Mouse (Mus musculus) stomach, embryonic 15.5 days (tissue): ENCODE data around the gene Alyref. TPM values are rescaled to one million over a fixed set of nuclear protein-coding genes. Genes with fewer than 3 reads are reported as not detected.
A peak's percentile ranks its signal among the peaks of the same experiment; 100 is the strongest.
"Not testable (repeated sequence)": the region's sequence is repeated elsewhere in the genome, so short reads cannot be mapped to it uniquely, and the experiment has no call there.

Experiments
- ATAC-seq: fragments of 200-750 bp; cut with Nextera tagmentation; 2 replicates; pipeline ENCODE4 v1.8.0; 2017; ENCODE audit warnings: low read depth, moderate number of reproducible peaks, moderate TSS enrichment; ENCODE audit not compliant: insufficient read depth, low FRiP score
- H3K27ac ChIP-seq: fragments of 300-500 bp; sonication (generic); 2 replicates; pipeline ENCODE4 v1.5.1; 2015; ENCODE audit warnings: mild to moderate bottlenecking, inconsistent platforms
- H3K27me3 ChIP-seq: fragments of 300-500 bp; sonication (generic); replicated peaks from 2 replicates; pipeline ENCODE4 v1.6.1; 2015; ENCODE audit warnings: inconsistent platforms
- H3K36me3 ChIP-seq: fragments of 300-500 bp; sonication (generic); 2 replicates; pipeline ENCODE4 v1.6.1; 2015; ENCODE audit warnings: inconsistent platforms
- H3K4me1 ChIP-seq: fragments of 300-500 bp; sonication (generic); 2 replicates; pipeline ENCODE4 v1.6.1; 2015; ENCODE audit warnings: inconsistent platforms
- H3K4me2 ChIP-seq: fragments of 300-500 bp; sonication (generic); 2 replicates; pipeline ENCODE4 v1.6.1; 2015; ENCODE audit warnings: mild to moderate bottlenecking, inconsistent platforms
- H3K4me3 ChIP-seq: fragments of 300-500 bp; sonication (generic); replicated peaks from 2 replicates; pipeline ENCODE4 v1.5.1; 2015; ENCODE audit warnings: inconsistent platforms
- H3K9ac ChIP-seq: fragments of 300-500 bp; sonication (generic); 2 replicates; pipeline ENCODE4 v1.6.1; 2015; ENCODE audit warnings: inconsistent platforms
- H3K9me3 ChIP-seq: fragments of 300-500 bp; sonication (generic); 2 replicates; pipeline ENCODE4 v1.6.1; 2016; ENCODE audit warnings: inconsistent platforms
- WGBS: fragments of 180-500 bp; shearing (Covaris S2); methylation state at CpG from one replicate; pipeline ENCODE4 v1.1.7; 2015; 5-methylcytosine and 5-hydroxymethylcytosine counted together
- polyA plus RNA-seq: library from polyadenylated mRNA; unstranded; fragments of >200 nt; fragmentation: Nextera tagmentation; extraction: Ambion mirVana; gene quantifications from 2 replicates; pipeline ENCODE4 v1.2.1, GENCODE M21; 2015

Gene Alyref
- polyA plus RNA-seq, 1 experiment from 2014 or later: 420 TPM

DNA sequence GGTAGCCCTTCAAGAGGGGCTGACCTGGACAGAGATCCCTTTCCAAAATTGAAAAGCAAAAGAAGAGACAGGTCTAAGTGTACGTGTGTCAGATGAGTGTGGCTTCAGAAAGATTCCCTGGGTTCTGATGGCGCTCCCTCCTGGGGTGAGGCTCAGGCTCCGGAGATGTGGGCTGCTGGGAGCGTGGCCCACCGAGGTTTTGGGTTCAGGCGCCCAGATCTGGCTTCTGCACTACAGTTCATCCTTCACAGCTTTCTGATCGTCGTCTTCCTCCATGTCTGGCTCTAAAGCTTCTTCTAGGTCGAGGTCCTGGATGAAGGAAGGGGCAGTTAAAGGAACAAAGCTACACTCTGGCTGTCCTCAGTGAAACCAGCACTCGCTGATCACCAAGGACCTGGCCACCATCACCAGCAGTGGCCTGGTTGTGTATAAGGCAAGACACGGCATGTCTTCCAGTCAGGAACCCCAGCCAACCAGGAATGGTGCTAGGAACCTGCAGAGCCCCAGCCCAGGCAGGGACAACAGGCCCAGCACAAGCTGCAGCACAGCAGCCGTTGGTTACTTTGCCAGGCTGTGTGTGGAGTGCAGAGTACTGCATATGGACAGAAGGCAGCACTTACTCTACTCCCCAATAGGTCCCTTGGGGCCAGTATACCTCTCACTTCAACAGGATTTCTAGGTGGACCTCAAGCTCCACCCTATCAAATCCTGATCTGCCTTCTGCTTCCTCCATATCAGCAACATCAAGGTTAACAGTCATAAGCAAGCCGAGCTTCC, 37.0 kb downstream of the Alyref start:
- no peaks in the 10 kb centered on the region for H3K27me3 ChIP-seq
- H3K36me3 ChIP-seq: peaks cover 66% of the 10 kb centered on the region
- WGBS: 91% methylated on average over 13 of the region's 13 CpGs
- no peaks in the 10 kb centered on the region for H3K9me3 ChIP-seq
- H3K4me2 ChIP-seq: no peak overlapping the region
- H3K9ac ChIP-seq: no peak overlapping the region
- H3K4me1 ChIP-seq: no peaks in the 10 kb centered on the region
- H3K4me3 ChIP-seq: no peak overlapping the region
- no peak overlapping the region for H3K27ac ChIP-seq
- ATAC-seq: no peak

- not testable (repeated sequence) for H3K4me2 ChIP-seq, H3K27ac ChIP-seq, H3K9ac ChIP-seq, H3K27me3 ChIP-seq, H3K9me3 ChIP-seq, H3K4me3 ChIP-seq, H3K4me1 ChIP-seq, ATAC-seq
- 87% methylated on average over 6 of the region's 6 CpGs for WGBS
- H3K36me3 ChIP-seq: peaks cover 50% of the 10 kb centered on the region
These were observed 39.3 kb downstream of the Alyref start for GRCm38 (mm10) chr11:120558843-120559242.

- Histone ChIP-seq H3K27me3 (no peaks in the 10 kb centered on the region), H3K36me3 (peaks cover 14% of the 10 kb centered on the region), H3K9ac (no peak overlapping the region), H3K4me3 (no peak overlapping the region), H3K27ac (no peak overlapping the region), H3K9me3 (no peaks in the 10 kb centered on the region), H3K4me2 (no peak overlapping the region), H3K4me1 (0 out of 2 replicates have a peak, but pooled peaks cover under 1% of the 10 kb centered on the region)
- 72% methylated on average over 2 of the region's 2 CpGs for WGBS
- no peak for ATAC-seq
These were observed 42.9 kb downstream of the Alyref start for GRCm38 (mm10) chr11:120555260-120555659.

GRCm38 (mm10) chr11:120554834-120555233, 43.3 kb downstream of the Alyref start:
- Histone ChIP-seq H3K9ac (no peak overlapping the region), H3K4me2 (no peak overlapping the region), H3K27me3 (no peaks in the 10 kb centered on the region), H3K9me3 (no peaks in the 10 kb centered on the region), H3K4me1 (peaks cover 4% of the 10 kb centered on the region), H3K27ac (no peak overlapping the region), H3K4me3 (no peak overlapping the region), H3K36me3 (peaks cover 10% of the 10 kb centered on the region)
- 74% methylated on average over 7 of the region's 7 CpGs for WGBS
- no peak for ATAC-seq

DNA sequence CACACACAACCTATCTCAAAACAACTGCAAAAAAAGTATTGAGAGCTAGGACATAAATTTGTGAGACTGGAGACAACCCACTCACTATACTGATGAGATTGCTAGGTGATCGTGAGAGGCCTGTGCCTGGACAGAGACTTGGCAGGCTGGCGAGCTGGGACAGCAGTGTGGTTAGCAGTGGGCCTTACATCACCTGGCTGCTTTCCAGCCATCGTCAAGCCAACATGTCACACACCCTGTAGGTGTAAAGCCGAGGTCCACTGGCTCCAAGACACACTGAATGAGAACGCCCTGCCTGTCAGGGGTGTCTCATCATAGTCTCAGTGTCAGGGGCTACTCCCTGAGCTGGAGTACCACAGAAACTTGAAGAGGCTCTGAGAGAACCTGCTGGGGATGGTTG, 45.4 kb downstream of the Alyref start:
- 77% methylated on average over 5 of the region's 5 CpGs for WGBS
- no peaks in the 10 kb centered on the region for H3K9me3 ChIP-seq
- no peak overlapping the region for H3K4me3 ChIP-seq
- H3K36me3 ChIP-seq: no peaks in the 10 kb centered on the region
- H3K27ac ChIP-seq: no peak overlapping the region
- ATAC-seq: no peak
- peaks cover 16% of the 10 kb centered on the region for H3K4me1 ChIP-seq
- H3K4me2 ChIP-seq: no peak overlapping the region
- H3K27me3 ChIP-seq: no peaks in the 10 kb centered on the region
- H3K9ac ChIP-seq: no peak overlapping the region

GRCm38 (mm10) chr11:120550810-120551440, 47.2 kb downstream of the Alyref start, which contains the start of gene Ppp1r27:
Gene Ppp1r27 (minus strand): TSS chr11:120551132.
- ATAC-seq: no peak
- WGBS: 91% methylated on average over 28 of the region's 28 CpGs

GRCm38 (mm10) chr11:120549986-120550809, 48.0 kb downstream of the Alyref start:
- Histone ChIP-seq H3K27me3 (no peaks in the 10 kb centered on the region), H3K4me1 (peaks cover 28% of the 10 kb centered on the region), H3K4me3 (peak overlapping the region; percentile 92), H3K36me3 (peaks cover 5% of the 10 kb centered on the region; the same call in 1 of the 2 replicates), H3K4me2 (peak overlapping the region; percentile 81), H3K27ac (peak overlapping the region; percentile 77), H3K9me3 (no peaks in the 10 kb centered on the region), H3K9ac (peak overlapping the region; percentile 64)
- no peak for ATAC-seq
- WGBS: 60% methylated on average over 11 of the region's 11 CpGs

More at GRCm38 (mm10) chr11:120550810-120551440, 47.2 kb downstream of the Alyref start, which contains the start of gene Ppp1r27:
- Histone ChIP-seq H3K9me3 (no peaks in the 10 kb centered on the region), H3K4me3 (peak within 1 kb of the TSS; percentile 92), H3K4me1 (peaks cover 26% of the 10 kb centered on the region), H3K27me3 (no peaks in the 10 kb centered on the region), H3K36me3 (0 out of 2 replicates have a peak, but pooled peaks cover under 1% of the 10 kb centered on the region), H3K4me2 (peak within 1 kb of the TSS; percentile 81), H3K9ac (peak within 1 kb of the TSS; percentile 64), H3K27ac (peak within 1 kb of the TSS; percentile 77; the same call in 1 of the 2 replicates)

- H3K9ac ChIP-seq: peak within 1 kb of the TSS; percentile 95
- 0% methylated on average over 83 of the region's 87 CpGs for WGBS
- H3K27ac ChIP-seq: peak within 1 kb of the TSS; percentile 98
- peaks cover 12% of the 10 kb centered on the region; the same call in 1 of the 2 replicates for H3K36me3 ChIP-seq
- peaks cover 28% of the 10 kb centered on the region for H3K4me1 ChIP-seq
- peak within 1 kb of the TSS; percentile 92 for H3K4me3 ChIP-seq
- peak; percentile 86 for ATAC-seq
- H3K9me3 ChIP-seq: no peaks in the 10 kb centered on the region
- peak within 1 kb of the TSS; percentile 81 for H3K4me2 ChIP-seq
- no peaks in the 10 kb centered on the region for H3K27me3 ChIP-seq
These were observed 48.8 kb downstream of the Alyref start, which contains the start of gene Mcrip1 for GRCm38 (mm10) chr11:120549168-120549945. Gene Mcrip1 (minus strand): TSS chr11:120549727.

DNA sequence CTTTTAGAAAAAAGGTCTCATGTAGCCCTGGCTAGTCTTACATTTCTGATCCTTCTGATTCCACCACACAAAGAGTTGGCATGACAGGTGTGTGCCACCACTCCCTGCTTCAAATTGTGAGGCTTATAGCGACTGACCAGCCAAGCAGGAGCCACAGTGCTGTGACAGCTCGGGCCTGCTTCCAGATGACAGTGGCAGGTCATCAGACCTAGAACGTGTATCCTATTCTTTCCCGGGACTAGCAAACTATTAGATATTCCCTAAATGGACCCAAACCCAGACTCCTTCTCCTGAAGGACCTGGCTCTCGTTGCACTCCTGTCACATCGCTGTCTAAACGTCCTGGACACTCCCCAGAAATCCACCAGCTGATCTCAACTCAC, 49.4 kb downstream of the Alyref start:
- H3K9me3 ChIP-seq: no peaks in the 10 kb centered on the region
- H3K4me2 ChIP-seq: peak overlapping the region; percentile 81
- ATAC-seq: no peak
- 14% methylated on average over 7 of the region's 7 CpGs for whole genome bisulfite sequencing
- H3K36me3 ChIP-seq: peaks cover 17% of the 10 kb centered on the region
- H3K9ac ChIP-seq: peak overlapping the region; percentile 95
- H3K4me3 ChIP-seq: peak overlapping the region; percentile 92
- H3K27ac ChIP-seq: peak overlapping the region; percentile 98
- peaks cover 28% of the 10 kb centered on the region for H3K4me1 ChIP-seq
- no peaks in the 10 kb centered on the region for H3K27me3 ChIP-seq

GRCm38 (mm10) chr11:120548214-120548613, 50.0 kb downstream of the Alyref start:
- H3K4me2 ChIP-seq: peak overlapping the region; percentile 81
- ATAC-seq: no peak

GRCm38 (mm10) chr11:120547469-120547868, 50.7 kb downstream of the Alyref start:
- H3K27ac ChIP-seq: no peak overlapping the region
- H3K9me3 ChIP-seq: no peaks in the 10 kb centered on the region
- H3K4me2 ChIP-seq: peak overlapping the region; percentile 81; the same call in 1 of the 2 replicates
- 44% methylated on average over 2 of the region's 2 CpGs for WGBS
- H3K36me3 ChIP-seq: peaks cover 28% of the 10 kb centered on the region
- H3K27me3 ChIP-seq: no peaks in the 10 kb centered on the region
- H3K4me1 ChIP-seq: peaks cover 28% of the 10 kb centered on the region
- H3K4me3 ChIP-seq: no peak overlapping the region
- H3K9ac ChIP-seq: no peak overlapping the region
- no peak for ATAC-seq

More at GRCm38 (mm10) chr11:120548214-120548613, 50.0 kb downstream of the Alyref start:
- peak overlapping the region; percentile 98; the same call in 1 of the 2 replicates for H3K27ac ChIP-seq
- peak overlapping the region; percentile 92 for H3K4me3 ChIP-seq
- WGBS: 73% methylated on average over 3 of the region's 3 CpGs
- no peaks in the 10 kb centered on the region for H3K9me3 ChIP-seq
- peak overlapping the region; percentile 95; the same call in 1 of the 2 replicates for H3K9ac ChIP-seq
- H3K36me3 ChIP-seq: peaks cover 21% of the 10 kb centered on the region
- peaks cover 28% of the 10 kb centered on the region for H3K4me1 ChIP-seq
- H3K27me3 ChIP-seq: no peaks in the 10 kb centered on the region
